Mouse (Mus musculus) heart, postnatal 10 days (tissue): Measurements from ENCODE around the gene S1pr5. TPM values are rescaled to one million over a fixed set of nuclear protein-coding genes. Genes with fewer than 3 reads are reported as not detected.
"Not testable (repeated sequence)": the region's sequence is repeated elsewhere in the genome, so short reads cannot be mapped to it uniquely, and the experiment has no call there.

Experiments
- DNase-seq, 2 experiments: peaks; one replicate each; pipeline ENCODE4 v3.0.0; 2021
- intact Hi-C: fragments of 180-260 bp; cut with DNase I; formaldehyde crosslinking; loops from one replicate; pipeline ENCODE4 v1.15.1; 2025
- total RNA-seq, 2 experiments: library from RNA; stranded (reverse); gene quantifications; 2 replicates each; pipeline ENCODE4 v1.2.3; 2021

The S1pr5 gene
- total RNA-seq, 2 experiments from 2014 or later = 0.41 to 0.50 TPM

DNA sequence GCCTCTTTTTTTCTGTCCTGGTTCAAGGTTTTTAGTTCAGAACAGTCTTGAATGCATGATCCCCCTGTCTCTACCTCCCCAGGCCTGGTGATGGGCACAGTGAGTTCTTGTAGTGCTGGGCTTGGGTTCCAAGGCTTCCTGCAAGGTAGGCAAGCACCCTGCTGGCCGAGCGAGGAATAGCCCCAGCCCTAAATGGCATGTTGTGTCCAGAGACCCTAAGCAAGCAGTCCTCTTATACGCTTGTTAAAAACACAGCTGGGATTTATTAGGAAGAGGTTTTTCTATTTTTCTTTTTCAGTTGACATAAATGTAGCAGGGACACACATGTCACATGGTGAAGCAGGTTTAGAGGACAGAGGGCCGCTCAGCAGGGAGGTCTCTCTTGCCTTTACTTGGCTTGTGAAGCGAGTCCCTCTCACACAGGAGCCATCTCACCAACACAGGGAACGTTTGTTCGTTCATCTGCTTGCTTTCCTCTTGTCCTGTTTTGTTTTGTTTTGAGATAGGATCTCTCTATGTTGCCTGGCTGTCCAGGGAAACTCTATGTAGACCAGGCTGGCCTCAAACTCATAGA lies 34.5 kb downstream of the S1pr5 start:
- intact Hi-C loops = no loop called here
- no peak for DNase-seq

GRCm38 (mm10) chr9:21211624-21212023 lies 36.6 kb downstream of the S1pr5 start:
- DNase-seq = no peak
- intact Hi-C loops = no loop called here

- intact Hi-C loops = no loop called here
- no peak for DNase-seq
These were observed 37.4 kb downstream of the S1pr5 start for GRCm38 (mm10) chr9:21210821-21211220.

DNA sequence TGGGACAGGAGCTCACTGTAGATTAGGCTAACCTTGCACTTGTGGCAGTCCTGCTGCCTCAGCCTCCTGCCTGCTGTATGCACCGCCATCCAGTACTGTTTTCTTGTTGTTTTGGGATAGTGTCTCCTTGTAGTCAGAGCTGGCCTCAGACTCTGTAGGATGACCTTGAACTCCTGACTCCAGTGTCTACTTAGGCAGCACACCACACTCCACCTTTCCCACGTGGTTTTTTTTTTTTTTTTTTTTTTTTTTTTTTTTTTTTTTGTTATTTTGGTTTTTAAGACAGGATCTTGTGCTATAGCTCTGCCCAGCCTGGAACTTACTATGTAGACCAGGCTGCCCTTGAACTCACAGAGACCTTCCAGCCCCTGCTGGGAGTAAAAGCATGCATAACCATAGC lies 39.6 kb downstream of the S1pr5 start:
- intact Hi-C loops = no loop called here

DNA sequence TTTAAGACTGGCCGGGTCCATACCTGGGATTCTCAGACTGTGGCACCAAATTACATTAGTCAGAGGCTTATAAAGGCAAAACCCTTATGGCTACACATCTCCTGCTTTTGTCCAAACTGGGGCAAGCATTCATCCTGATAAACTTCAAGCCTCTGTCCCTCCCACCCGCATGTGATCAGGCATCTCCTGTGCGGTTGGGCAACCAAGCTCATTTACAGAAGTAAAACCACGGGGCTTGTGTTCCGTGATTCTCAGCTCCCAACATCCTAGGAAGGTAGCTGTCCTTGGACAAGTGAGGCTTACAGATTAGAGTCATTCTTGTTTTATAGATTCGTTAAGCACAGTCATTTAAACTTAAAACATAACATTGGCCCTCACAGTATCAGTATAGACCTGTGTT lies 41.4 kb downstream of the S1pr5 start:
- intact Hi-C loops = no loop called here
- no peak for DNase-seq

More for the DNA sequence above, 39.6 kb downstream of the S1pr5 start:
- no peak for DNase-seq

DNA sequence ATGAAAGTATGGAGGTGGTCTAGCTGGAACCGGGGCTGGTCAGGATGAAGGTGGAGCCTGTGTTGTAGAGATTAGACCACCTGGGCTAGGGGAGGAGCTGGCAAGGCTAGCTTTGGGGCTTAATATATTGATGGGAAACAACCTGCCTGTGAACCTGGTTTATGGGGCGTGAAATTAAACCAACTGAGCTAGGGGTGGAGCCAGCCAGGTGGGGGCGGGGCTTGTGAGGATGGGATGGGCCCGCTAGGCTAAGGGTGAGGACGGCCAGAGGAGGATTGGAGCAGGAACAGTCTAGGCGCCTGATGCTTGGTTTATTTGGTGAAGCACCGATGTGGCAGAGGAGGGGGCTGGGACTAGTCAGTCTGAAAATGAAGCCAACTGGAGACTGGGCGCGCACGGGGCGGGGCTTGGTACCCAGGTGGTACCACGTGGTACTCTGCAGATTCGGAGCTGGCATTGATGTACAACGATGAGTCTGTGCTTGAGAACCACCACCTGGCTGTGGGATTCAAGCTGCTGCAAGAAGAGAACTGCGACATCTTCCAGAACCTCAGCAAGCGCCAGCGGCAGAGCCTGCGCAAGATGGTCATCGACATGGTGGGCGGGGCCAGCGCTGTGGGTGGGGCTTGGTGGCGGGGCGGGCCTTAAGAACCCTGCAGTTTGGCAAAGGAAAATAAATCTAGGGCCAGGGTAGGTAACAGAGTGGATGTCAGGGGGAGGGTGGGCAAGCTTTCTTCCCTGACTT lies 43.5 kb downstream of the S1pr5 start:
- intact Hi-C loops = no loop called here
- no peak for DNase-seq

DNA sequence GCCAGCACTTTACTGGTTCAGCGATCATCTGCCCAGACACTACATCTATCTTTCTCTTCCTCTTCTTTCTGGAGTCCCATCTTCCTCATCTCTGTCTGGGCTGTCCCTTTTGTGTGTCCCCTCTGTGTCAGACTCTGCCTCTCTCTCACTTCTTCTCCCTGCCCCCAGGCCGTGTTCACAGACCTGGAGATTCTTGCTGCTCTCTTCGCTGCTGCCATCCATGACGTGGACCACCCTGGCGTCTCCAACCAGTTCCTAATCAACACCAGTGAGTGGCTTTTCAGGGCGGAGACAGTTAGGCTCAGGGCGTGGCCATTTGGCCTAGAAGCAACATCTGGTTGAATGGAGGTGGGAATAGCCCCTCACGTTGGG lies 44.1 kb downstream of the S1pr5 start:
- DNase-seq = no peak
- intact Hi-C loops = no loop called here

DNA sequence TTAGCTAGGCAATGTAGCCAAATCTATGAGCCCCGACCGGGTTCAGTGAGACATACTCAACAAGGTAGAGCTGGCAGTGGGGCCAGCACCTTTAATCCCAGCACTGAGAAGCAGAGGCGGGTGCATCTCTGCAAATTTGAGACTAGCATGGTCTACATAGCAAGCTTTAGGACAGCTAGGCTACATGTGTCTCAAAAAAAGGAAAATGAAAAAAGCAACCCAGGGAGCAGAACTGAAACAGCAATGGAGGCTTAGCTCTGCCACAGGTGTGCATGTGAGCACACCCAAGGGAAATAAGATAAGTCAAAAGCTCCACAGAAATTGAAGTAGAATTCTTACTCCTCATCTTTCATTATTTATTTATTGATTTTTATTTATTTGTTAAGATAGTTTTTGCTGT lies 49.3 kb downstream of the S1pr5 start:
- DNase-seq = no peak
- intact Hi-C loops = no loop called here

DNA sequence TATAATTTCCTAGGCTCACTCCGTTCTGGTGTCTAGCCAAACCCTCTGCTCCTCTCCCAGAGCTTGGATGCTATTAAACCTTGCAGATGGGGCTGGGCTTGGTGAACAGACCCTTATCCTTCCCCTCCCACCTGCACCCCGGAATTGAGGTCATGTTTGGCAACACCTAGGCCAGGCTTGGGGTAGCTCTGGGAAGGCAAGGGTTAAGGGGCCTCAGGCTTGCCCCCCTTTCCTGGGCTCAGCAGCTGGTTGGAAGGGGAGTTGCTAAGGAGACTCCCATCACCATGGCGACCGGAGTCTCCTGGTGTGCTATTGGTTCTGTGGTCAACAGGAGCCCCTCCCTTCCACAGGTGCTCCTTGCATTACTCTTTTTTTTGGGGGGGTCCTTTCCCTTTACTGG lies 50.3 kb downstream of the S1pr5 start:
- intact Hi-C loops = no loop called here

DNA sequence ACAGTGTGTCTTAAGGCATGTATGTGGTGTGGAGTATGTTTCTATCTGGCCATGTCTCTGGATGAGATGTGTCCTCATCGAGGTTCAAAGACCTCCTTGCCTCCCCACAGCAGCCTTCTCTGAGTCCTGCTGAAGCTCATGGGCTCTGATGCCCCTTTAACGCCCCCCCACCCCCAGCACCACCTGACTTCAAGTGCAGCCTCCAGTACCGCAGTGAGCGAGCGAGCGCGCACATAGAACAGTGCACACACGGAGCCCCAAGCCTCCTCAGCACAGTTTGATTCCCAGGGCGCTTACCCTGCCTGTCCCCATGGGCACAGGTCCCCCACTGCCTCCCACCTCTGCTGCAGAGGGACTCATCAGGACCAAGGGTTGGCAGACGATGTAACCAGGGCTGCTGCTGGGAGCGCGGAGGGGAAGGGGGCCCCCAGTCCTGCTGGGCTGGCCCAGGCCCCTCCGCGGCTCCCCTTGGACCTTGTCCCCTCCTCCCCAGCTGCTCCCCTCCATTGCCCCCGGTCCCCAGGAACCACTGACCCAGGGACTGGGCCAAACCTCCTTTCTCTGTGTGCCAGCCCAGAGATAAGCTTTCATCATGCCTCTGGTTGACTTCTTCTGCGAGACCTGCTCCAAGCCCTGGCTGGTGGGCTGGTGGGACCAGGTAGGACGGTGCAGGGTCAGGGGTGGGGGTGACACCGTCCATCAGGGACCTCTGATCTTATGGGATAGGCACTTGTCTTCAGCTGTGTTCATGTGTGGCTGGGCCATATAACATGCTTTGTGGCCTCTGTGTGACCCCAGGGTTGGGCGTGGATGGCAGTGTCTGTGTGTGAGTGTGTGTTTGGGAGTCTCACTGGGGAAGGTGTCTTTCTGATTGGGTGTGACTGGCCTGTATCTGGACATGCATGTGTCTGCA lies 51.5 kb downstream of the S1pr5 start:
- DNase-seq = no peak
- intact Hi-C loops = no loop called here

More for the DNA sequence above, 50.3 kb downstream of the S1pr5 start:
- DNase-seq = no peak

GRCm38 (mm10) chr9:21195736-21196505 lies 52.3 kb downstream of the S1pr5 start:
- intact Hi-C loops, DNase-seq: not testable (repeated sequence)

DNA sequence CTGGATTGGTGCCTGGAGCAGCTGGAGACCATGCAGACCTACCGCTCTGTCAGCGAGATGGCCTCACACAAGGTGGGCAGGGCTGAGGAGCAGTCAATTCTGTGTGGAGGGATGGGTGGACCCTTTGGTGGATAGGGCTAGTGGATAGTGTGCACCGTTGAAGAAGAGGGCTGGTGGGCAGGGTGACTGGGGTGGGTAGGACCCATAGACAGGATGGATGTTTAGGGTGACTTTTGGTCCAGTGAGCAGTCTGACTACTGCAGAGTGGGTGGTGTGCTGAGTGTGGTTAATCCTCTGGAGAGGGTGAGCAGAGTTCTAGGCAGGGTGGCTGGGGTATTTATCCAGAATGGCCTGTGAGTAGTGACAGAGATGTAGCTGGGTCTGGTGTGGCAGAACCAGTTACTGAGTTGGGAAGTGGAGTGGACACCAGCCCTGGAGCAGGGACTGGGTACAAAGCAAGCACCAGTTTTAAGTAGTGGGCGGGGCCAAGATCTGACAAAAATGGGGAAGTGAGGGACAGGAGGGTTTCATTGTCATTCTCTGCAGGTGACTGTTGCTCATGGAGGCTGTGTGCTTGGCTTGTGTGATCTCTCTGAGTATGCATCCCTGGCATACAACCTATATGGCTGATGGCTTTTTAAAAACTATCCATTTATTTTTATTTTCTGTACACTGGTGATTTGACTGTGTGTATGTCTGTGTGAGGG lies 53.3 kb downstream of the S1pr5 start:
- intact Hi-C loops = no loop called here
- DNase-seq = no peak

GRCm38 (mm10) chr9:21193786-21194185 lies 54.5 kb downstream of the S1pr5 start:
- intact Hi-C loops = no loop called here

More at GRCm38 (mm10) chr9:21193786-21194185, 54.5 kb downstream of the S1pr5 start:
- DNase-seq = no peak

Other genes with a start within 250 kb of the S1pr5 start
- 100 to 1,000 TPM; 103 to 104 TPM for gene Mrpl4, start 245.7 kb downstream of the S1pr5 start, total RNA-seq
- gene Icam1, start 232.5 kb downstream of the S1pr5 start, total RNA-seq = 1 to 10 TPM; 8.9 to 9.5 TPM
- under 1 TPM; 0.53 to 0.79 TPM for gene Icam4, start 219.1 kb downstream of the S1pr5 start, total RNA-seq
- gene Icam5, start 216.4 kb downstream of the S1pr5 start, total RNA-seq = under 1 TPM; 0.10 to 0.12 TPM
- not detected for gene Zglp1, start 181.3 kb downstream of the S1pr5 start, total RNA-seq
- gene Gm49373, start 175.3 kb downstream of the S1pr5 start, total RNA-seq = under 1 TPM; 0.31 to 0.32 TPM
- 10 to 100 TPM; 29.3 to 31.7 TPM for gene Fdx1l, start 174.8 kb downstream of the S1pr5 start, total RNA-seq
- gene Gm38431, start 156.4 kb downstream of the S1pr5 start, total RNA-seq = under 1 TPM; 0.64 to 0.77 TPM
- gene Raver1, start 156.4 kb downstream of the S1pr5 start, total RNA-seq = 10 to 100 TPM; 38.6 to 39.4 TPM
- gene Tyk2, start 117.2 kb downstream of the S1pr5 start, total RNA-seq = 1 to 10 TPM; 8.9 to 9.5 TPM
- gene Cdc37, start 98.5 kb downstream of the S1pr5 start, total RNA-seq = 100 to 1,000 TPM; 167 to 169 TPM
- gene Pde4a, start 82.7 kb downstream of the S1pr5 start, total RNA-seq = 10 to 100 TPM; 21.3 to 28.2 TPM
- gene Keap1, start 9.1 kb downstream of the S1pr5 start, total RNA-seq = 10 to 100 TPM; 38.5 to 39.5 TPM
- 10 to 100 TPM; 67.6 to 69.6 TPM for gene Atg4d, start 16.9 kb upstream of the S1pr5 start, total RNA-seq
- gene Kri1, start 39.5 kb upstream of the S1pr5 start, total RNA-seq = 10 to 100 TPM; 18.9 to 19.7 TPM
- gene Cdkn2d, start 43.0 kb upstream of the S1pr5 start, total RNA-seq = 10 to 100 TPM; 24.5 to 25.3 TPM
- not detected for gene Ap1m2, start 63.9 kb upstream of the S1pr5 start, total RNA-seq
- 10 to 100 TPM; 86.7 to 95.4 TPM for gene Slc44a2, start 72.3 kb upstream of the S1pr5 start, total RNA-seq
- gene Ilf3, start 119.4 kb upstream of the S1pr5 start, total RNA-seq = 10 to 100 TPM; 41.3 to 51.0 TPM
- gene Qtrt1, start 163.4 kb upstream of the S1pr5 start, total RNA-seq = 10 to 100 TPM; 10.6 to 11.5 TPM
- gene Dnm2, start 176.5 kb upstream of the S1pr5 start, total RNA-seq = 10 to 100 TPM; 90.0 to 90.6 TPM